Mouse (Mus musculus) bone marrow macrophage, adult 2 months (primary cell): ENCODE data around the gene Tshz3.

ENCODE experiments used
- CTCF ChIP-seq: IDR thresholded peaks from 2 replicates; pipeline ENCODE4 v1.5.1; 2012; ENCODE audit warnings: low read depth, mild to moderate bottlenecking, low read length, moderate library complexity
- POLR2A ChIP-seq: IDR thresholded peaks from 2 replicates; pipeline ENCODE4 v1.6.1; 2012; ENCODE audit warnings: mild to moderate bottlenecking, low read depth, low read length, borderline replicate concordance

- no peak for TF ChIP-seq CTCF
- no peak for TF ChIP-seq POLR2A
These were observed 631 bp upstream of the Tshz3 start for GRCm38 (mm10) chr7:36697118-36697855.
